Mouse (Mus musculus) hindbrain, embryonic 11.5 days (tissue): ENCODE results near the gene Camsap2. TPM values are rescaled to one million over a fixed set of nuclear protein-coding genes. Genes with fewer than 3 reads are reported as not detected.
A peak's percentile ranks its signal among the peaks of the same experiment; 100 is the strongest.

Source experiments
- ATAC-seq: fragments of 200-750 bp; cut with Nextera tagmentation; 2 replicates; pipeline ENCODE4 v1.8.0; 2017; ENCODE audit warnings: mild to moderate bottlenecking, moderate TSS enrichment, moderate library complexity; ENCODE audit not compliant: low FRiP score
- DNase-seq: peaks from one replicate; pipeline ENCODE4 v3.0.0-alpha.2; 2015; ENCODE audit warnings: low spot score
- H3K27ac ChIP-seq: fragments of 300-500 bp; sonication (generic); 2 replicates; pipeline ENCODE4 v1.5.1; 2014; ENCODE audit warnings: mild to moderate bottlenecking, low read depth, low read length
- H3K27me3 ChIP-seq: fragments of 300-500 bp; sonication (generic); 2 replicates; pipeline ENCODE4 v1.6.1; 2014; ENCODE audit warnings: mild to moderate bottlenecking, low read length, moderate library complexity, mixed read lengths; ENCODE audit not compliant: control insufficient read depth, insufficient read depth
- H3K36me3 ChIP-seq: fragments of 300-500 bp; sonication (generic); 2 replicates; pipeline ENCODE4 v1.6.1; 2014; ENCODE audit warnings: mild to moderate bottlenecking, low read length, moderate library complexity, mixed read lengths; ENCODE audit not compliant: control insufficient read depth, insufficient read depth
- H3K4me1 ChIP-seq: fragments of 300-500 bp; sonication (generic); replicated peaks from 2 replicates; pipeline ENCODE4 v1.6.1; 2014; ENCODE audit warnings: low read length, mixed read lengths; ENCODE audit not compliant: control insufficient read depth, insufficient read depth
- H3K4me2 ChIP-seq: fragments of 300-500 bp; sonication (generic); replicated peaks from 2 replicates; pipeline ENCODE4 v1.6.1; 2014; ENCODE audit warnings: mild to moderate bottlenecking, low read depth, low read length
- H3K4me3 ChIP-seq: fragments of 300-500 bp; sonication (generic); 2 replicates; pipeline ENCODE4 v1.5.1; 2014; ENCODE audit warnings: low read depth, low read length
- H3K9ac ChIP-seq: fragments of 300-500 bp; sonication (generic); 2 replicates; pipeline ENCODE4 v1.6.1; 2014; ENCODE audit warnings: low read depth, low read length
- H3K9me3 ChIP-seq: fragments of 300-500 bp; sonication (generic); 2 replicates; pipeline ENCODE4 v1.6.1; 2016; ENCODE audit warnings: low read length; ENCODE audit not compliant: control insufficient read depth
- WGBS: fragments of 180-500 bp; shearing (Covaris S2); extraction: QIAGEN DNeasy Blood & Tissue Kit; methylation state at CpG from one replicate; pipeline ENCODE4 v1.1.7; 2014; 5-methylcytosine and 5-hydroxymethylcytosine counted together
- polyA plus RNA-seq: library from polyadenylated mRNA; unstranded; fragments of >200 nt; fragmentation: Nextera tagmentation; extraction: Ambion mirVana; gene quantifications from 2 replicates; pipeline ENCODE4 v1.2.1, GENCODE M21; 2014

Gene Camsap2
- polyA plus RNA-seq, 1 experiment from 2014 or later = 40.1 TPM

GRCm38 (mm10) chr1:136309193-136309592, 36.7 kb downstream of the Camsap2 start:
- 93% methylated on average over 5 of the region's 5 CpGs for WGBS
- H3K4me1 ChIP-seq = no peaks in the 10 kb centered on the region
- H3K9ac ChIP-seq = no peak overlapping the region
- no peak overlapping the region for H3K4me2 ChIP-seq
- no peak for DNase-seq
- H3K27me3 ChIP-seq = no peaks in the 10 kb centered on the region
- no peak for ATAC-seq
- no peaks in the 10 kb centered on the region for H3K9me3 ChIP-seq
- H3K36me3 ChIP-seq = no peaks in the 10 kb centered on the region
- no peak overlapping the region for H3K4me3 ChIP-seq
- no peak overlapping the region for H3K27ac ChIP-seq

DNA sequence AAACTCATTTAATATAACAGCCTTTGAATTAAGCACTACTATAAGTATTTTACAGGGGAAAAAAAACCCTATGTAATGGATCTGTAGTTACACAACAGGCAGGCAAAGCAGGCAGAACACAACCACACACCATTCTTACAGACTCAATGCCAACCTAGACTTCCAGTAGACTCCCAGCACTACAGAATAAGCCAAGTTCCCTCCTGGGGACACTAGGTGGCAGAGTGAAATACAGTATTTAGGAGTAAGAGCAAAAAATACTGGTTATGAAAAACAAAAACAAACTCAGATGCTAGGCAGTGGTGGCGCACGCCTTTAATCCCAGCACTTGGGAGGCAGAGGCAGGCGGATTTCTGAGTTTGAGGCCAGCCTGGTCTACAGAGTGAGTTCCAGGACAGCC, 39.5 kb downstream of the Camsap2 start:
- no peaks in the 10 kb centered on the region for H3K36me3 ChIP-seq
- H3K9ac ChIP-seq = no peak overlapping the region
- H3K27me3 ChIP-seq = no peaks in the 10 kb centered on the region
- H3K27ac ChIP-seq = no peak overlapping the region
- ATAC-seq (no peak), DNase-seq (no peak)
- H3K4me2 ChIP-seq = no peak overlapping the region
- no peaks in the 10 kb centered on the region for H3K9me3 ChIP-seq
- H3K4me1 ChIP-seq = no peaks in the 10 kb centered on the region
- no peak overlapping the region for H3K4me3 ChIP-seq
- whole genome bisulfite sequencing = 82% methylated on average over 3 of the region's 3 CpGs

DNA sequence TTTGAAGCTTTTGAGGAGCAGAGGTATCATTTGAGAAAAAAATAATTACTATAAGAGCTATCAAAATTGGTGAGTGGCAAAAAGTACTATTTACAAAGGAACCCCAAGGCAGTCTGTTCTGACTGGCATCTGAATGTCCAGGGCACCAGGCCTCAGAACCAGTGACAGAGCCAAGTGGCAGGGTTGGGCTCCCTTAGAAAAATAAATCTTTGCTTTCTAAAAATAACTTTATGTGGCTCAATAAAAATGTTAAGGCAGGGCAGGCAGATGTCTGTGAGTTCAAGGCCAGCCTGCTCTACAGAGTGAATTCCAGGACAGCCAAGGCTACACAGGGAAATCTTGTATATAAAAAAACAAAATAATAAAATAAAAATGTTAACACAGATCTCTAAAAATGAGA, 51.9 kb downstream of the Camsap2 start:
- H3K36me3 ChIP-seq = peaks cover 2% of the 10 kb centered on the region; the same call in 1 of the 2 replicates
- H3K27me3 ChIP-seq = no peaks in the 10 kb centered on the region
- ATAC-seq (no peak), DNase-seq (no peak)
- no peak overlapping the region for H3K4me2 ChIP-seq
- H3K4me3 ChIP-seq = no peak overlapping the region
- H3K9ac ChIP-seq = no peak overlapping the region
- H3K27ac ChIP-seq = no peak overlapping the region
- no peaks in the 10 kb centered on the region for H3K4me1 ChIP-seq
- H3K9me3 ChIP-seq = no peaks in the 10 kb centered on the region

DNA sequence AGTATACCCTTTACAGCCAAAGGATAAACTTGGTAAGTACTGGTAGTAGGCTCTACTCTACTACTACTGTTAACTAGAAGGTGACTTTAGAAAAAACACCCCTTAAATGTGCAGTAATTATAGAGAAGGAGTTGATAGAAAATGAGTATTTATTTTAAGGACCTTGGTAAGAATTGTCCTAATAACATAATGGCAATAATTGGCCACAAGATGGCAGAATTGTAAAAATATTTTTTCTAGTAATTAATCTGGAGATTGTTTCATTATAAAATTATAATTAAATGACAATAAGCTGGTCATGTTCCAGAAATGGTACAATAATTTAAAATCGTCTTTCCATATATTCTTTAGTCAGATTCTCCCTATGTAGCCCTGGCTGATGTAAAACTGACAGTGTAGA, 56.1 kb downstream of the Camsap2 start:
- Histone ChIP-seq H3K4me2 (no peak overlapping the region), H3K9ac (no peak overlapping the region), H3K4me3 (no peak overlapping the region), H3K4me1 (no peaks in the 10 kb centered on the region), H3K27me3 (no peaks in the 10 kb centered on the region), H3K9me3 (no peaks in the 10 kb centered on the region), H3K27ac (no peak overlapping the region), H3K36me3 (peaks cover 2% of the 10 kb centered on the region; the same call in 1 of the 2 replicates)
- no peak for ATAC-seq
- 84% methylated on average over 1 of the region's 1 CpGs for WGBS
- DNase-seq = no peak

- Histone ChIP-seq H3K4me2 (no peak overlapping the region), H3K9ac (no peak overlapping the region), H3K27ac (no peak overlapping the region), H3K36me3 (peaks cover 17% of the 10 kb centered on the region), H3K9me3 (no peaks in the 10 kb centered on the region), H3K27me3 (no peaks in the 10 kb centered on the region), H3K4me3 (no peak overlapping the region), H3K4me1 (no peaks in the 10 kb centered on the region)
- 92% methylated on average over 8 of the region's 8 CpGs for WGBS
- DNase-seq (no peak), ATAC-seq (no peak)
Observed at GRCm38 (mm10) chr1:136277366-136277765, 68.5 kb downstream of the Camsap2 start.

GRCm38 (mm10) chr1:136268224-136268623, 77.7 kb downstream of the Camsap2 start:
- 77% methylated on average over 7 of the region's 7 CpGs for WGBS
- H3K4me3 ChIP-seq = no peak overlapping the region

DNA sequence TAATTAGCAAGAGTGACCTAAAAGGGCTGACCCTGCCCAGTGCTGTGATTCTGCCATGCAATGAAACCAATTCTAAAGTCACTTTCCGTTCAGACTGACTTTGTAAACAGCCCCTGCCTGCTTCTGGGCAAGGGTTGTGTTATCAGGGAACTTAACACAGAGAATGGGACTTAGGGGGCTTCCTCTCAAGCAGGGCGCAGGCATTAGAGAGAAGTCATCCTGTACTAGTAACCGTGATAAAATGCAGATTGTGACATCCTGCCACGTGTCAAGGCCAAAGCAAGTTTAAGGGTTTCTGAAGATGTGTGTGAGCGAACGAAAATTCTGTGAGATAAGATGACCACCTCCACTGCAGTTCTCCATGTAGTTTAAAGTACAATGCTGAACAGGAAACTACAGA, 79.8 kb downstream of the Camsap2 start:
- H3K36me3 ChIP-seq = peaks cover 2% of the 10 kb centered on the region; the same call in 1 of the 2 replicates
- H3K9ac ChIP-seq = no peak overlapping the region
- no peaks in the 10 kb centered on the region for H3K4me1 ChIP-seq
- H3K27ac ChIP-seq = no peak overlapping the region
- H3K27me3 ChIP-seq = peaks cover 9% of the 10 kb centered on the region
- H3K4me2 ChIP-seq = no peak overlapping the region
- DNase-seq (no peak), ATAC-seq (no peak)
- WGBS = 78% methylated on average over 6 of the region's 6 CpGs
- no peaks in the 10 kb centered on the region for H3K9me3 ChIP-seq
- no peak overlapping the region for H3K4me3 ChIP-seq

More at GRCm38 (mm10) chr1:136268224-136268623, 77.7 kb downstream of the Camsap2 start:
- Histone ChIP-seq H3K27me3 (no peaks in the 10 kb centered on the region), H3K4me1 (no peaks in the 10 kb centered on the region), H3K27ac (no peak overlapping the region), H3K9ac (no peak overlapping the region), H3K36me3 (peaks cover 5% of the 10 kb centered on the region; the same call in 1 of the 2 replicates), H3K9me3 (no peaks in the 10 kb centered on the region), H3K4me2 (no peak overlapping the region)
- ATAC-seq (no peak), DNase-seq (no peak)

DNA sequence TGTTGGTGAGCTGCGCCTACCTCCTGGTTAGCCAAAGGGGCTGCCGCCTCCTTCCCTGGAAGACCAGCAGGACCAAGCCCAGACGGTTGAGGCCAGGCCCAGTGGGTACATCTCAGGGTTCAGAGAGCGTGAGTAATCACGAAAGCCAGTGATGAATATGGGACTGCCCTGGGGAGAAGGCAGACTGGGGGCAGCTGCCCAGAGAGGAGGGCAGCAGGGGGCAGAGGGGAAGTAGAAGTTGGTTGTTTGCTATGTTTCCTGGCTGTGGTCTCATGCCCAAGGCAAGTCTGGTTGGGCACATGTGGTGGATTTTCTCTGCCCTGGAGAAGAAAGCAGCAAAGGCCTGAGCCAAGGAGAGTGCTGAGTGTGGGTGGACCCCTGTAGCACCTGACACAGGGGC, 82.5 kb downstream of the Camsap2 start:
- 80% methylated on average over 5 of the region's 5 CpGs for WGBS
- H3K27ac ChIP-seq = no peak overlapping the region
- no peak for DNase-seq
- H3K36me3 ChIP-seq = 0 out of 2 replicates have a peak, but pooled peaks cover 2% of the 10 kb centered on the region
- H3K4me3 ChIP-seq = no peak overlapping the region
- H3K9me3 ChIP-seq = no peaks in the 10 kb centered on the region
- ATAC-seq = no peak
- no peak overlapping the region for H3K9ac ChIP-seq
- H3K4me2 ChIP-seq = no peak overlapping the region
- H3K4me1 ChIP-seq = peaks cover 8% of the 10 kb centered on the region
- H3K27me3 ChIP-seq = peaks cover 36% of the 10 kb centered on the region

DNA sequence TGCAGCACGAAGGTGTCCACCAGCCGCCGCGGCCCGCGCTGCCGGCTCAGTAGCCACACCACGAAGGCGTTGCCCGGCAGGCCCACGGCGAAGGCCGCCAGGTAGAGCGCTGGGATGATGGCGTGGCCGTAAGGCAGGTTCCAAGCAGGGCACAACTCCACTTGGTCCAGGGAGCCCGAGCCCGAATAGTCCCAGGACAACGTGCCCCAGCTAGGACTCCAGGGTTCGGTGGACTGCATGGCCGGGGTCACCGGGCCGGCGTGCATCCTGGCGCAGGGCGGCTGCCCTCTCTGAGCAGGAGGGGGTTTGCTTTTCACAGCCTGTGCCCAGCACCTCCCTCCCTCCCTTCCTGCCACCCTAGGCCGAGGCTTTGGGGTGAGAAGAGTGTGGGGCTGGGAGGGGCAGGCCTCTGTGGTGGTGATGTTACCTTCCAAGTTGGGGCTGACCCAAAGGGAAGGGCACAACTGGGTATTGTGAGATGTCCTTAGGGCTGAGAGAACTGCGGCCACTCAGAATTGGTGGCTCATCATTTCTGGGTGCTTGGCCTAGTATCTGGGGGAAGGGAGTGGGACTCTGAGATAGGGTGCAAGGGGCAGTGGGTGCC, 85.2 kb downstream of the Camsap2 start, which contains the start of gene Gpr25:
Gpr25 (minus strand) TSS at position 239 of the 604 bp plus-strand sequence.
- ATAC-seq (peak; percentile 58), DNase-seq (no peak)
- peak within 1 kb of the TSS; percentile 93 for H3K4me2 ChIP-seq
- 5% methylated on average over 28 of the region's 28 CpGs for WGBS
- H3K9me3 ChIP-seq = no peaks in the 10 kb centered on the region
- H3K9ac ChIP-seq = peak within 1 kb of the TSS; percentile 53
- no peaks in the 10 kb centered on the region for H3K36me3 ChIP-seq
- H3K4me1 ChIP-seq = peaks cover 8% of the 10 kb centered on the region
- peak within 1 kb of the TSS; percentile 52 for H3K4me3 ChIP-seq
- no peak within 1 kb of the TSS for H3K27ac ChIP-seq
- H3K27me3 ChIP-seq = peaks cover 41% of the 10 kb centered on the region
